Mouse (Mus musculus) common myeloid progenitor, adult 5-6 weeks (primary cell): ENCODE measurements around the gene Gm5142. TPM values are rescaled to one million over a fixed set of nuclear protein-coding genes. Genes with fewer than 3 reads are reported as not detected.

ENCODE experiments used
- ATAC-seq: replicated peaks from 2 replicates; pipeline ENCODE4 v1.8.0; 2016; ENCODE audit warnings: low read depth, mild to moderate bottlenecking, moderate TSS enrichment, inconsistent platforms; ENCODE audit not compliant: poor library complexity, severe bottlenecking
- total RNA-seq: library from RNA; stranded (forward); fragments of 200-1000, 187-1606 nt; gene quantifications from 2 replicates; pipeline ENCODE4 v1.2.3, GENCODE M21; 2017

The Gm5142 gene
- not detected in 2 replicates for total RNA-seq

GRCm38 (mm10) chr14:59178649-59179048 is at the start of gene Gm5142:
Gm5142 (minus strand) TSS chr14:59178749.
- no peak for ATAC-seq

GRCm38 (mm10) chr14:59226240-59226639 is 47.7 kb upstream of the Gm5142 start:
- no peak for ATAC-seq

DNA sequence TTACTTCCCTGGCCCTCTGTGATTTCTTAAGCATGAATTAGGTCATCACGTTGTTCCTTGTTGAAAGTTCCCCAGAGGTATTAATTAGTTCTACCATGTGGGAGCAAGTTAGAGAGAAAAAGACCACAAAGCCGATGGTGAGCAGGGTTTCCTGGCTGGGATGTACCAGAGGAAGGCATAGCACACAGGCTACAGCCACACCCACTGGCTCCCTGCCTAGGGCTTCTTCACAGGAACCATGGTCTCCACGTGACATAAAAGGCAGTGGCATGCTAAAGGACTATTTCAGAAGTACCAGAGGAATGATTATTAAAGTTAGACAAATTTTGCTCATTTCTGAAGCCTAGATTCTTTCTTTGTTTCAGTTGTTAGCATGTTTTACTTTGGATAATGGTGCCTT is 40.7 kb upstream of the Gm5142 start:
- ATAC-seq = peak; percentile 54; the same call in 1 of the 2 replicates

- ATAC-seq = no peak
Measured at GRCm38 (mm10) chr14:59209816-59210215, 31.3 kb upstream of the Gm5142 start.

- ATAC-seq = no peak
Measured at GRCm38 (mm10) chr14:59209003-59209402, 30.5 kb upstream of the Gm5142 start.

GRCm38 (mm10) chr14:59205976-59206583 is 27.5 kb upstream of the Gm5142 start:
- no peak for ATAC-seq

- ATAC-seq = no peak
Measured at GRCm38 (mm10) chr14:59205461-59205860, 26.9 kb upstream of the Gm5142 start.

DNA sequence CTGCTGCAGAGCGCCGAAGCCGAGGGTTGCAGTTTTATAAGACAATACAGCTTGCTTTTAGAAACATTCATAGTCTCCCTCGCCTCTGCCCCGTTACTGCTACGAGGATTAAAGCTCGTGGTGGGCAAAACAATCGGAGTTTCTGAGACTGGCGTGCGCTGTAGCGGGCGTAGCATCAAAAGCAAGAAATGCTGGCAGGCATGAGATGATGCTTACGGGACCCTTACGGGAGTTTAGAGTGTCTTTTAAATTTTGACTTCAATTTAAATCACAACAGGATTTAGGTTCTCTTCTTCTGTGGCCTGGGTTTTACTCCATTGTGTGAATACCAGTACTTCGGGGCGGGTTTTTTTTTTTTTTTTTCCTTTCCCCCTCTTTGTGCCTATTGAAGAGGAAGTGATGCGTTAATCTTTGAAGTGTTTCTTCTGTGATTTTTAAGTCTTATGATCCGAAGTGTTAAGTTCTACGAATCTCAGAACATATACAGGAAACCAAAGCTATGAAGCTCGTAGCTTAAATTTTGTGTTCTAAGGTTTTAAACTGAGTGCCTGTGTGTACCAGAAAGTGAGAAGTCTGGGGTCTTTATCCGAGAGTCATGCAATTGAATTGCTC is 23.2 kb upstream of the Gm5142 start:
- peak; percentile 15; the same call in 1 of the 2 replicates for ATAC-seq

GRCm38 (mm10) chr14:59200711-59201603 is 22.4 kb upstream of the Gm5142 start, which contains the start of gene Rcbtb1:
Rcbtb1 (plus strand) TSS chr14:59201209.
- ATAC-seq = peak; percentile 93

- ATAC-seq = no peak
Measured at GRCm38 (mm10) chr14:59186121-59186520, 7.6 kb upstream of the Gm5142 start.

GRCm38 (mm10) chr14:59185514-59185913 is 7.0 kb upstream of the Gm5142 start:
- ATAC-seq = 0 out of 2 replicates have a peak, but pooled peaks have one; percentile 25

DNA sequence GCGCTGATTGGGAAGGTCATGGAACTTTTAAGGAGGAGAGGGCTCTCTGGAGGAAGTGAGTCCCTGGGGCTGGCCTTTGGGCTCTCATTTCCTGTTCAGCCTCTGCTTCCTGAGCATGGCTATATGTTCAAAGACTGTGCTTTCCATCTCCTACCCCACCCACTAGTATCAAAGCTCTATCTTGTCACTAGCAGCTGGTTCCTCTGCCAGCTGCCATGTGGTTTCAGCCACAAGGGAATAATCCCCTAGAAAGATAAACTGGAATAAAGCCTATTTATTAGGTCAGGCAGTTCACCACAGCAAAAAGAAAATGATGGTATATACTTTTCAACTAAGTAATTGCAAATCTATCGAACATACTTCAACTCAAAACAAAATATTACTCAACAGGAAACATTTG is 4.2 kb upstream of the Gm5142 start:
- ATAC-seq = no peak

GRCm38 (mm10) chr14:59157016-59157698 is 21.4 kb downstream of the Gm5142 start:
- no peak for ATAC-seq

GRCm38 (mm10) chr14:59155589-59155988 is 23.0 kb downstream of the Gm5142 start:
- ATAC-seq = no peak

DNA sequence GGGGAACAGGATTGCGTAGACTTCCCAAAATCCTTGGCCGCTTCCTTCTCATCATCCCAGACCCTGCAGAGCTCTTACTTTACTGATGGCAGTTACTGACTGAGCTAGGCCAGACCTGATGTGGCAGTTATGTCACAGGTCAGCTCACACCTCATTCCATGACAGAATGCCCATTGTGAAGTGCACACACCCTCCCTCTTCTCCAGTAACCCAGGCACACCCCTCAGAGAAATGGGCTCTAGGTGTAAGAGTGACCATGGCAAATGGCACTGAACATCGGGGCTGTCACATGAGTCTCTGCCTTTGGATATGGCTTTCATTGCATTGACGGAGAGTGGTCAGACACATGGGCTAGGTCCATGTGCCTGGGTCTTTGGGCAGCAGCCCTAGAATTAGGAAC is 35.8 kb downstream of the Gm5142 start, which contains the start of gene 1700129C05Rik:
Gene 1700129C05Rik (minus strand): TSS at position 101 of the 400 bp plus-strand sequence.
- ATAC-seq = no peak

DNA sequence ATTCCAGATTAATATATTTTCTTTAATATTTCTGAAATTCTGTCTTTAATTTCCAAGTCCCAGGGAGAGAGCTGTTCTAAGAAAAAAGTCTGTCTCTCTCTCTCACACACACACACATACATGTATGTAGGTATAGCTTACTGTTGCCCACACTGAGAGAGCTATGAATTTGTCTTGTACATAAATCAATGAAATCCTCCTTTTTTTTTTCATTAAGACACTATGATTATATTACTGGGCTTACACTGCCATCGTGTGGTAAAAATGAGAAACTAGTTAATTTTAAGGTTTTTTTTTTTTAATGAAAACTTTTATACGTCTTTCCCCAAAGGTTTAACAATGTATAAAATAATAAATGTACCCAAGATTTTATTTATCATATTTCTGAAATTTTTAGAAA is 64.3 kb downstream of the Gm5142 start:
- no peak for ATAC-seq
